Mouse (Mus musculus) embryo, embryonic 9.5 days (tissue): ENCODE data around the gene Tbc1d30.
A peak's percentile ranks its signal among the peaks of the same experiment; 100 is the strongest.

Experiments used
- DNase-seq: peaks from one replicate; pipeline ENCODE4 v3.0.0-alpha.2; 2017; ENCODE audit errors: extremely low spot score

Gene Tbc1d30

GRCm38 (mm10) chr10:121351066-121351581 lies at the start of gene Tbc1d30:
Gene Tbc1d30 (minus strand): TSS chr10:121351278.
- DNase-seq, result peak; percentile 53

- DNase-seq, result no peak
These were observed 47.5 kb upstream of the Tbc1d30 start for GRCm38 (mm10) chr10:121398599-121398998.

DNA sequence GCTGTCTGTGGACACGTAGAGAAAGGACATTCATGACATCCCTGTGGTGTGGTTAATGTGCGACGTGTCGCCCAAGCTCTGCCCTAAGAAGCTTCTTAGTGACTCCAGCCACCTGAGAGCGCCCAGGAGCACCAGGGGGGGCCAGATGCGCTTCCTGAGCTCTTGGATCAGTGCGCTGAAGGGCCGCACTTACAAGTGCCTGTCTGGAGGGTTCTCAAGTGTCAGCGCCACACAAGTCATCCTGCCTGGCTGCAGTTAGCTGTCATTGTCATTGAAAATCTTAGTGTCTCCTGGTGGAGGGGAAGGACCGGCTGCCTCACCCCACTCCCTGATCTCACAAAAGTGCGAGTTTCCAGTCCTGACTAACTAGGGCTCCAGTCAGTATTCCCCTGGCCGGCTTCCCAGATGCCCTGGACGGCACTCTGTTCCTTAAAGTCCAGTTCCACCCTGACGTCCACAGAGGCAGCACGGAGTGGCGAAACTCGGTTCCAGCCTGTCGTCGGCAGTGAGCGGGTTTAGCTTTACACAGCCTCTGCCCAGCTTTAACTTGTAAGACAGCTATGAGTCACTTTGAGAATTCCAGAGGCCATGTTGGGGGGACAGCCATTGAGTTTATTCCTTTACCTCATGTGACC lies 44.6 kb upstream of the Tbc1d30 start:
- no peak for DNase-seq

DNA sequence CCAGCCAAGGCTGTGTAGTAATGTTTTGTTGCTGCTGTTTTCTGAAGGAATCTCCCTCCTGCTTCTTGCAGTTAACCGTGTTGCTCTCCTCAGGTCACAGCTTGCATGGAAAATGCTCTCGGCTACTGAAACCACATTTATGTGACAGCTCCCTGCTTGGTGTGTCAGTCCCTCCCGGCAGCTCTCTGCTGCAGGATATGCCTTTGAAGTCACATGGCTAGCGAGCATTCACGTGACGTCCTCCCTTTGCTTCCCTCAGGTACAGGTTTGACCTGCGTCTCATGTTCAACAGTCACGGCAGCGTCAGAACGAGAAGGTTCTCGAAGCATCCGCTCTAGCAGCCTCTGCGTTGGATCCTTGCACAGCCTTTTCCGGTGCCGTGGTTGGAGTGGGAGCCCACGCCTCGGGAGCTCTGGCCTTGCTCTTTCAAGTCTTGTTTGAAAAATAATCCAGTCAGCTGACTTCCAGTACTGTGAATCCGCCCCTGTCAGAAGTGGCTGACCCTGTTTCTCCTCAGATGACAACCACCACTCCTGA lies 43.8 kb upstream of the Tbc1d30 start:
- DNase-seq, result no peak

GRCm38 (mm10) chr10:121394270-121394669 lies 43.2 kb upstream of the Tbc1d30 start:
- DNase-seq, result no peak

DNA sequence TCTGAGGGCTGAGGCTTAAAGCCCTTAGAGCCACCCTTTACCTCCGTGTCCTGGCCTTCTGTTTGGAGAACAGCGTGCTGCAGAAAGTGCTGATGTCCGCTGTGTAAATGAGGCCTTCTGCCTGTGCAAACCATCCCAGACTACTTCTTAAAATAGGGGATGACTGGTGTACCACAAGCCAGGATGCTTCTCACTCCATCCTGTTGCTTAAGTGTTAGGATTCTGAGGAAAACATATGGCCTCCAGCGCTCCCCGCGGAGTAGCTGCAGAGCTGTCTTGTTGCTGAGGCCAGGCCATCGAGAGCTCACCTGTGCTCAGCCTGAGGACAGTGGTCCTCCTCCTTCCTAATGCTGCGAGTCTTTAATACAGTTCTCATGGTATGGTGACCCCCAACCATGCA lies 40.8 kb upstream of the Tbc1d30 start:
- no peak for DNase-seq

- DNase-seq, result no peak
These were observed 39.5 kb upstream of the Tbc1d30 start for GRCm38 (mm10) chr10:121390602-121391001.

GRCm38 (mm10) chr10:121386347-121386746 lies 35.3 kb upstream of the Tbc1d30 start:
- no peak for DNase-seq

GRCm38 (mm10) chr10:121385695-121386094 lies 34.6 kb upstream of the Tbc1d30 start:
- no peak for DNase-seq

DNA sequence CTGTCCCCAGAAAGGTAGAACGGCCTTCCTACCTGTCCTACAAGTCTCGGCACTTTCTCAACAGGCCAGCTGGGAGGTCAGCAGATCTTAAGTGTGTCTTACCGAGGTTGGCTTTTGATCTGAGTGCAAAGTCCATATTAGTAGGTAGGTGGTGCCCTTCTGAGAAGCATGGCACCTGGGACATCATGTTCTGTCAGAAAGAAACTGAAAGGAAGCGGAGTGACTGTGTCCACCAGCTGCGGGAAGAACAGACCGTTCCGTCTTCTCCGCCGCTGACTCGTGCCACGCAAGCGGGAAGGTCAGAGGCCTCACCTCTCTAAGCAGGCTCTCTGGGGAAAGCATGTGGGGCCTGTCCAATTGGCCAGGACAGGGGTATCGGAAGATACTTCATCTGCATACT lies 33.6 kb upstream of the Tbc1d30 start:
- DNase-seq, result no peak

DNA sequence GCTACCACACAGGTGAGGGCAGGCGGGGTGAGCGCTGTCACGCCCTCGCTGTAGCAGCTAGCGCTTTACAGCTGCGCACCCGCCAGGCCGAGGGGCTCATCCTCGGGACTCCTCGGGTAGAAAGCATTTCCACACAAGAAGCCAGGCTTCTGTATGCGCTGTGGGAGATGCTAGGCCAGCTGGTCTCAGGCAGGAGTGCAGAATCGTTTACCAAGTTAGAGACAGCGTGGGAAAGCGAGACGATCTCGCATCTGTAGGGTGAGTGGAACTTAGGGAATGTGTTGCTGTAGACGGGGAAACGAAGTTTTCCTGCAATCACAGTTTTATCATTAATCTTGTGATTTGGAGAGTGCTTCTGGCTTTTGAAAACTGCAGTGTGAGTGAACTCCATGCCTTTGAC lies 30.2 kb upstream of the Tbc1d30 start:
- DNase-seq, result no peak

DNA sequence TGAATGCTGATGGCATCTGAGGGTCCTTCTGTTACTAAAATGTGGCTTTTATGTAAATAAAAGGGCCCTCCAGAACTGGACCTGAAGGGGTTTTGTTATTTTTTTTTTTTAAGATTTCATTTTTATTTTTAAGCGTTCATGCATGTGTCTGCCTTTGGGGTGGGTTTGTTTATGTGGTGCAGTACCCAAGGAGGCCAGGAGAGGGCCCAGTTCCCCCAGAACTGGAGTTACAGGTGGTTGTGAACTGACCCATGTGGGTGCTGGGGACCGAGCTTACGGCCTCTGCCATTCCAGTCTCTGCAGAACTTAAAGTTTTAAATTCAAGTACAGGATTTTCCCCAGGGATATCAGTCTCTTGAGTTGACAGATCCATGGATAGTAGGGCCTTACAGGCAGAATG lies 28.3 kb upstream of the Tbc1d30 start:
- no peak for DNase-seq

DNA sequence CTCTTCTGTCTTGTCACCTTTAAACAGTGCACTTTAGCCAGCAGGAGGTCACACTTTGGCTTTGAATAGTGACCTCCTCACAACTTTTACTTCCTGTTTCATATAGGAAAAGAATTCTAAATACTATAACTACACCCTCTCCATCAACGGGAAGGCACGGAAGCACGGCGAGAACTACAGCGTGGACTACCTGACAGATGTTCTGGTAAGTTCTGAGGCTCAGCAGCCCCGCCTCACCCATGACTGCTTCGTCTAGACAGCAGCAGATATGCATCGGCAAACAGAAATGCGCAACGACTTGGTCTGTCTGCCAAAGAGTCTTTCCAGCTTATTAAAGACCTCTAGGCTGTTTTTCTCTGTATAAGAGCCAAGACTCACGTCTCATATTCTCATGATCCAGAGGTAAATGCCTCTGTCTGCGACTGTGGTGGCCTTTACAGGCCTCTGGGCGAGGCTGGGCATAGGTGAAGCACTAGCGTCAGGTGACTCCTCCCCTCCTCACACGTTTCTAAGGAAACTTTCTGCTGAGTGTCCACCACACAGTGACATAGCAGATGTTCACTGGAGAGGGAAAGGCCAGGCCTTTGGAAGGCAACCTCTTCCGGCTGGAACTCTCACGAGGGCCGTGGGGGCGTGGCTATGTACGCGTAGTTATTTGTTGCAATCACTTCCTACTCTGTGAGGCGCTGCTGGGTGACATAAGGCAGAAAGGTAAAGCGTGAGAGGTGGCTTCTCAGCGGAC lies 25.6 kb upstream of the Tbc1d30 start:
- DNase-seq, result no peak

DNA sequence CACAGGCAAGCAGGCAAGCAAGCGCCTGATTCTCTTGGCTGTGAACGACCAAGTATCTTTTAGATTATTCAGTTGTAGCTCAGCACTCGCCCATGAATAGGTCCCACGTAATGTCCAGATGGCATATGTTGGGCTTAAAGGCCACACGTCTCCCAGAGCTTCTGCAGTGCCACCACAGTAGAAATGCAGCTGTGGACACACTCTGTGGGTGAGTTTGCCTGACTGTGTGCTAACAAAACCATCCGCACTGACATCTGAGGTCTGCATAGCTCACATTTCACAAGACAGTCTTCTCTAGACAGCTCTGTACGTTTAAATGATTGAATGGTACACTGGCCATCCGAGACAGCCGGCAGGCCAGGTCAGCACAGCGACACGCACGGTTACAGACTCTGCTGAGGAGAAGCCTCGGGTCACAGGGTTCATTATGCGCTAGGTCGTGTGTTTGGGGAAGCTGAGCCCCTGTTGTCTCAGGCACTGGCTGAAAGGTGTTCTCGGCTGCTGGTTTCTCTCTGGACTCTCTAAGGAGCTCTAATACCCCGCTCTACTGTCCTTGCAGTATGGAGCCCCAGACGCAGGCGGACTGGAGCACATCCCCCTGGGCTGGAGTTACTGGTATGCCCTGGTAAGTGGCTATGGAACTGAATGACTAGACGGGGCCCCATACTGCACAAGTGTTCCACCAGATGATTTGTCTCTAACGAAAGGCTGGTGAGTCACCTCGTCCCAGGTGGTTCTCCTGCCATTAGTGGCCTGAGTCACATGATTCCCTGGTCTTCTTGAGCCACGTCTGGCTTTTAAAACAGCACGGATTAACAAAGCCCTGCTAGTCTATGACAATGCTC lies 24.8 kb upstream of the Tbc1d30 start:
- DNase-seq, result no peak

DNA sequence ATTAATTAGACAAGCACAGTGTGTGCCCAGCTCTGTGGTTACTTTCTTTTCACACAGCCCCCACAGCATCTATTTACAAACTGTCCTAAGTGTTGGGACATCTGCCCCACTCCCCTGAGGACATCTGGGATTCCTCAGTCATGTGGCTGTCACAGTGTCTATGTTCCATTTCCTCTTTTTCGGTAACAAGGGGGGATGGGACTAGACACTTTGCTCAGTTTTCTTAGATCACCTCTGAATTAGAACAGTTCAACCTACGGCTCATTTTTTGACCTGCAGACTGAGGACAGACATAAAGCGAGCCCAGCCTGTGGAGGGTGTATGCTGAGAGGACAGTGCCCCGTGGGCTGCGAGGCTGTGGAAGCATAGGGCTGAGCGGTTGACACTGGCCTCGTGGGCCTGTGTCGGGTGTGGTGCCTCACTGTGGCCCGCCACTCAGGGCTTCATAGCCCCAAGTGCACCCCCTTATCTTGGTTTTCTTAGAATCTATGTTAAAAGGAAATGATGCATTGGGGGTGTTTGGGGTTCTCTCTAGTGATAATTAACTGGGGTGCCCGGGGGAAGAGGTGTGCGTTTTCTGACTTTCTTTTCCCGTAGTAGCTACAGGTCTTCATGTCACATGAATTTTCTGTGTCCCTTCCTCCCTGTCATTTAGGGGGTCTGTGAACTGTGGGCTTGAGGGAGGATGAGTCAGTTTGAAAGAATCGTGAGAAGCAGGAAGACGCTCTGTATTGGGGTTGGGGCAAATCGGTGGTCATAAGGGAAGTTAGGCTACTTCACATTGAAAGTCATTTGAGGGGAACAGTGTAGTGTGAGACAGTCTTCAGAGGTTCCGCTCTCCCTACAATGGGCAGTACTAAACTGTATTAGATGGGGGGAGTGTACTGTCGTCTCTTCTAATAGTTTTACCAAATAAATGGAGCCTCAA lies 23.9 kb upstream of the Tbc1d30 start:
- DNase-seq, result no peak

DNA sequence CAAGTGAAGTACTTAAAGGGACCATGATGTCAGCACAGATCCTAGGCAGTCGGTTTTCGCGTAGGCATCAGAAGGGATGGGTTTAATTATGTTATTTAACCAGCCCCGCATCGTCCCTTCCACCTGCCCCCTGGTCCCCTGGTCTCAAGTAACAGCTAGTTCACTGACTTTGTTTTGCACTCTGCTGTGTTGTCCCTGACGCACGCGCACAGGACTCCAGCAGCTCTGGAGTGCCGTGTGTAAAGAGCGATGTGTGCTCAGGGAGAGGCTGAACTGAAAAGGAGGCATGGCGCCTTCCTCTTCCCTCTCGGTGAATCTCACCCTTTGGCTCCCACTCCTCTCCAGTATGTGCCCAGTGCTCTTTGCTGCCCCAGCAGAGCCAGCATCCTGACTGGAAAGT lies 22.9 kb upstream of the Tbc1d30 start:
- DNase-seq, result no peak

DNA sequence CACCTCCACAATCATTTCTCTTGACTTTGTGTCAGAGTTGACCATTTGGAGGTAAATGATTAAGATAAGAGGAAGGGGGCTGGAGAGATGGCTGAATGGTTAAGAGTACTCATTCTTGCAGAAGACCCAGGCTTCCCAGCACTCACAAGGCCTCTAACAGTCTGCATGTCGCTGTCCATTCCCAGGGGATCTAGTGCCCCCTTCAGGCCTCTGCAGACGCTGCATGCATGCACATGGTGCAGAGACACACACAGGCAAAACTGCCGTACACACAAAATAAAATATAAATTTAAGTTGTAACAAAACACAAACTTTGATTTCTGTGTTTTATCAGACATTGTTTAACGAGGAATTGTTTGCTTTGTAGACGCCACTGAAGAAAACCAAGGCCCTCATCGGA lies 19.7 kb upstream of the Tbc1d30 start:
- DNase-seq, result no peak

- no peak for DNase-seq
These were observed 17.8 kb upstream of the Tbc1d30 start for GRCm38 (mm10) chr10:121368783-121369465.

DNA sequence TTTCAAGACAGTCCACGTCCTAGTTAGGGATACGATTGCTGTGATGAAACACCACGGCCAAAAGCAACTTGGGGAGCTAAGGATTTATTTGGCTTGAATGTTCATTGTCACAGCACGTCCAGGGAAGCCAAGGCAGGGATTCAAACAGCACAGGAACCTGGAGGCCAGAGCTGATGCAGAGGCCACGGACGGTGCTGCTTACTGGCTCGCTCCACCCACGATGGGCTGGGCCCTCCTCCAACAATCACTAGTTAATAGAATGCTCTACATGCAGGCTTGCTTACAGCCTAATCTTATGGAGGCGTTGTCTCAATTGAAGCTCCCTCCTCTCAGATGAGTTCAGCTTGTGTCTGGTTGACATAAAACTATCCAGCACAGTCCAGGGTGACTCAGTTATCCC lies 16.7 kb upstream of the Tbc1d30 start:
- no peak for DNase-seq

GRCm38 (mm10) chr10:121367271-121367670 lies 16.2 kb upstream of the Tbc1d30 start:
- no peak for DNase-seq
